Mouse (Mus musculus): Measurements from ENCODE around the gene Tpi1.

DNA sequence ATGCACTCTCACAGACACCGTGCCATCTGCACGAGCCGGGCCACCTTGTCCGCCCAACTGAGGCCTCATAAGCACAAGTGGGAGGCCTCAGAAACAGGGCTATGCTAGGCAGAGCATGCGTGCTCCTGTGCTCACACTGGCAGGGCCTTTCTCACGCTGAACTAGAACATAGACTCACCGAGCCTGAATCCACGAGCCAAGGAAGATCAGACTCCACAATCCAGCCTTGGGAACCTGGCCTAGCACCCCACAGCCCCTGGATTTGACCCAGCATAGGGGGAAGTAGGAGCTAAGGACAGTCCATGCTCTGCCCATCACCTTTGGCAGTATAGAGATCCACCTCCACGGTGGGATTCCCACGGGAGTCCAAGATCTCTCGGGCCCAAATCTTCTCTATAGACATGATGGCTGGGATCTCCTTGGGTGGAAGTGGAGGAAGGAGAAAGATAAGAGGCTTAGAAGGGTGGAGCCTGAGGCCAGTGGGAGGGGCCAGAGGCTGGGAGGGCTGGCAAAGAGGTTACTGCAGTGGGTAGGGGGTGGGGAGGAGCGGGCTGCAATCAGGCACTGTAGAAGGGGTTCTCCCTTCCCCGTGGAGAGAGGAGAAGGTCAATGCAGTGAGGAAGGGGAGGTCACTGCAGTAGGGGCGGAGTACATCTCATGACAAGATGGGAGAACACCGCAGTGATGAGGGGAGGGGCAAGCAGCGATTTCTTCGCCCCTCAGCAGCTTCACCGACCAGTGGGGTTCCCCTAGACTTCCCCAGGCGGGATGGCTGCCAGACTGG lies 46.0 kb downstream of the Tpi1 start:
- TF ChIP-seq CHD2 (IDR thresholded peaks at IDR 0.05; ENCODE audit: low read depth, low read length) (no peak), ZNF384 (IDR thresholded peaks at IDR 0.05; ENCODE audit: low read depth, low read length) (no peak), MAFK (IDR thresholded peaks at IDR 0.05; ENCODE audit: insufficient read depth, low read depth, low read length) (no peak), HCFC1 (IDR thresholded peaks at IDR 0.05; ENCODE audit: borderline replicate concordance, insufficient read depth, low read length) (no peak)
